Mouse (Mus musculus): Measurements from ENCODE around the gene Wdpcp.
"Not testable (repeated sequence)": the region's sequence is repeated elsewhere in the genome, so short reads cannot be mapped to it uniquely, and the experiment has no call there.

The Wdpcp gene

DNA sequence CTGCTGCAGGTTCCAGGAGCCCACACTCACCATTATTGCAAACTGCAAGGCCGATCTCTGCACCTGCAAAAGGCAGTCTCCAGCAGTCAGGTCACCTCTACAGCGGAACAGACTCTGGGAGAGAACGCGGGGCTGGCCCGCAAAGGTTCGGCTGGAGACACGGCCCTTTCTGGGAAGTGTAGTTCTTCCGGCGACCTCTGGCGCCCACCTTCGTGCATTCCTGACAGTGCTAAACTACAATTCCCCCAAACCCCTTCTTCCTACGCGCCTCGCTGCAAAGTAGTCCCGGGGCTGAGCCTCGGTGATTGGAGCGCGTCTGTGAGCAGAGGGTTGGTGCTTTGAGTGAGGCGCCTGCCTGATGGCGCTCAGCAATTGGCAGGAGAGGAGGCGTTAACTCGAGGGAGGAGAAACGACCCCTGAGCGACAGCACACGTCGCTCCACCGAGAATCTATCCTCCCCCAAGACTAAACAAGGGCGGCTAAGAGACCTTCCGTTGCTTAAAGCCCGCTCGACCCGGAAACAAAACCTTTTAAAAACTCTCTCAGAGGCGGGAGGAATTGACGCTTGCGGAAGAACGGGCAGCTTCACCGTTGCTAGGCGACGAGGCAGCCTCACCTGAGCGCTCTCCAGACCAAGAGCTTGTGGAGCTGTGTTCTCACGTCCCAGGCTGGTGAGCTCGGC, at the start of gene Wdpcp, which contains the start of gene Mdh1:
Gene Wdpcp, plus strand, starts transcription at position 536 of the 682 bp plus-strand sequence.
Gene Mdh1, minus strand, starts transcription at position 668 of the 682 bp plus-strand sequence.
- peak; percentile 99 for DNase-seq (ENCODE audit: low read depth, low spot score)

DNA sequence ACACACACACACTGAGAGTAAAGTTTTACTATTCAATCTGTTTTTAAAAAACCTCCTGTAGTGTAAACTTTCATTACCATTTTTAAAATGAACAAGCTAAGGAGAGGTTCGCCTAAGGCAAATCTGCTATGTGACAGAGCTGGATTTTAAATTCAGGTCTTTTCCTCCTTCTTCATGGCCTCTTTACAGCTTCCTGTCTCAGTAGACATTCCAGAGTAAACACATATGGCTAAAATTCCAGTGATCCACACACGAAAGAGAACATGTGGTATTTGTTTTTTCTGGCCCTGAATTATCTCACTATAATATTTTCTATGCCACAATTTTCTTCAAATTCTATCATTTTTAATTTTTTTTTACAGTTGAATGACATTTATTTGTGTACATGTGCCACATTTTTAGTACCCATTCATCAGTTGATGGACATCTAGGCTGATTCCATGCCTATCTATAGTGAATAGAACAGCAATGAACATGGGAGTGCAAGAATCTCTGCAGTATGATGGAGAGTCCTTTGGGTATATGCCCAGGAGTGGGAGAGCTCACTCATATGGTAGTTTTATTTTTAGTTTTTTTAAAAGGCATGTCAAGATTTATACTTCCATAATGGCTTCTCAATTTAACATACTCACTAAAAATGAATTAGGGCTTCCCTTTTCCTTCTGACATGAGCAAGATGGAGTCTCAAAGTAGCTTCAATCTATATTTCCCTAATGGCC, 43.2 kb upstream of the Wdpcp start:
- no peak for DNase-seq (ENCODE audit: low read depth, low spot score)

- DNase-seq (ENCODE audit: low read depth, low spot score) = not testable (repeated sequence)
Measured at GRCm38 (mm10) chr11:21530856-21531255, 41.2 kb upstream of the Wdpcp start.

- no peak for DNase-seq (ENCODE audit: low read depth, low spot score)
Measured at GRCm38 (mm10) chr11:21540072-21540471, 32.0 kb upstream of the Wdpcp start.

GRCm38 (mm10) chr11:21540622-21541021, 31.4 kb upstream of the Wdpcp start:
- no peak for DNase-seq (ENCODE audit: low read depth, low spot score)

- no peak for DNase-seq (ENCODE audit: low read depth, low spot score)
Measured at GRCm38 (mm10) chr11:21542731-21543130, 29.3 kb upstream of the Wdpcp start.

DNA sequence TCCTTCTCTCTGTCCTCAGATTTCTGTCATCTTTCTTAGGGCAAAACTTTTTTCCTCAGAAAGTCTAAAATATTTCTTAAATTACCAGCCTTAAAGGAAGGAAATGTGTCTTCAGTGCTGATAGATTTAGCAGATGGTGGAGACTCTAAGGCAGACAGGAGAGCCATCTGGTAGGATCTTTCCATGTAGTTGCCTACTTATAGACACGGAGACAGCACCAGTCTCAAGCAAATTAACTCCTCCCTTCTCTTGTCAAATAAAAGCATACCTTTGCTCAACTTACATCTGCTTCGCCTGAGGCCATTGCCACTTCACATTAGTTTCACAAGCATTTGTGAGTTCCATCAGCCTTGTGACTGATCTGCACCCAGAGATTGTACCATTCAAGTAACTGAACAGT, 27.0 kb upstream of the Wdpcp start:
- no peak for DNase-seq (ENCODE audit: low read depth, low spot score)

- no peak for DNase-seq (ENCODE audit: low read depth, low spot score)
Measured at GRCm38 (mm10) chr11:21545951-21546350, 26.1 kb upstream of the Wdpcp start.

DNA sequence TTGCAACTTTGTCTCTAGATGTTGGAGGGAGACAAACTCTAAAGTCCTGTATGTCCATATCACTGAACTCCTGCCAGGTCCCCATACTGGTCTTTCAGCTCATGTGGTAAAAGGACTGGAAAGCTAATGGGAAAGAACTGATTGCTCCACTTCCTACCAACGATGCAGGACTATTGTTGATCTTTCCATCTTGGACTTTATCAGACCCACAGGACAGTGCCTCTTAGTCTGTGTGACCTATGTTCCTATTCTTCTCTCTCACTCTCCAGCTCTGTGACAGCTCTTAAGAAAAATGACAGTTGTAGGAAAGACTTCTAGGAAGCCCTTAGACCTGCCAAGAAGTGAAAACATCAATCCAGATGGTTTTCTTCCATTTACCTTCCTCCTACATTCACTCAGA, 25.4 kb upstream of the Wdpcp start:
- DNase-seq (ENCODE audit: low read depth, low spot score) = no peak

GRCm38 (mm10) chr11:21547518-21547917, 24.5 kb upstream of the Wdpcp start:
- no peak for DNase-seq (ENCODE audit: low read depth, low spot score)

DNA sequence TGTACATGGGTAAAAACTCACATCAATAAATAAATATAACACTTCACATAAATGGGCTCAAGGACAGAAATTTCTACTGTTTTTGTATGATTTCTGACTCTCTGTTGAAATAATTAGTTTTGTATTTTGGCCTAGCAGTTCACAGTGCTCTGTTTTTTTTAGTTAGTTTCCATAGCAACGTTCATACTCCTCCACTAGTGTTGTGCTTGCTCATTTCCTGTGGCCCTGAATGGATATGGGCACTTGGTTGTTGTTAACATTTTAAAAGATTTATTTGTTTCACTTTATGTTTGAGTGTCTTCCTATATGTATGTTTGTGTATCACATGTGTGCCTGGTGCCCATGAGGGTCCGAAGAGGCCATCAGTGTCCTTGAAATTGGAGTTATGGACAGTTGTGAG, 23.0 kb upstream of the Wdpcp start:
- DNase-seq (ENCODE audit: low read depth, low spot score) = no peak

DNA sequence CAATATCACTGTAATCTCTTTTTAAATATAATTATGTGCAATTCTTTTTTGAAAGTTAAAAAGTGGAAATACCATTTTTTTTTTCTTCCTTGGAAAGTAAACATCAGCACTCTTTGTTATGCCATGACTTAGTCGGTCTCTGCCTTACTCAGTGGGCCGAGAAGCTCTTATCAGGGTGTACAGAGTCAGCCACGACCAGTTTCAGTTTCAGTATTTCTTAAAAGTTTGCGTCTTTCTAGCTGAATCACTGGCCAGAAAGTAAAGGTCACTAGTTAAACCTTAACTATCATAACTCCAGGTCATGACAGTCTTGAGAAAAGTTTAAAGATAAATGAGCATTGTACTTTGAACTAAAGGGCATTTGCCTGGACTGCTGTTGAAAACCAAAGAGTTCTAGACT, 22.3 kb upstream of the Wdpcp start:
- DNase-seq (ENCODE audit: low read depth, low spot score) = no peak

DNA sequence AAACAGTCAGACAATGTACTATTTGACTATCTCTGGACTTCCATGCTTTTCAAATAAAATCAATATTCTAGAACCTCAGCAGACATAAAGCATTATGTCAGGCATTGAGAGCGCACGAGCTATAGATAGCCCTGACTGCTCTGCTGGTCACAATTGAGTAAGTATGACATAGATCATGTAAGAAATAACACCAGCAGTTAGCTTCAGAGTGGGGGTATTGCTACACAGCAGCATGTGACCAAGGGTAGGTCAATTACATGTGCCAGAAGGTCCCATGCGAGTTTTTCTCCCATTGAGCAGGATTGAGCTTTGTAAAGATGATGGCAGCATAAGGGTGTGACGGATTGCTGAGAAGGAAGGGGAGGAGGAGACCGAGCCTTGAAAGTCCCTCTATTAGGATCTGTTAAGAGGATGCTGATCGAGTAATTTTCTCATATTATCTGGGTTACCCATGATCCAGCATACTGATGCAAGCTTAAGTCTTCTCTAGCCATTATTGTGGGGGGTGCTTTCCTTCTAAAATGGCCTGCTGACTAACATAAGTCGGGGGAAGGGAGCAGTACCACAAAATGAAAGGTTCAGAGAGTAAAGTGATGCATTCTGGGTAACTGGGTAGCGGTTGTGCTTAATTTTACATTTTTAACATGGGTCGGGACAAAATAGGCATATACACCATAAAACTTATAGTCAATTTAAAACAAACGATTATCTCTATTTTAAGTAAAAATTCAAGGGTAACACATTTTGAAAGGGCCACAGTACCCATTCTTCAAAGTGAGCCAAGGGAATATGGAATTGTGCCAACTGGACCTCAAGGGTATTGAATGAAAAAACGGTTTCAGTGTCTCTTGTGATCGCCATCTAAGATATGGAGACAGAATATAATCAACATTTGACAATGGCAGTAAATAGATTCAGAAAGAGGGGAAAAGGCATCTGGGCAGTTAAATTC, 21.5 kb upstream of the Wdpcp start:
- no peak for DNase-seq (ENCODE audit: low read depth, low spot score)

DNA sequence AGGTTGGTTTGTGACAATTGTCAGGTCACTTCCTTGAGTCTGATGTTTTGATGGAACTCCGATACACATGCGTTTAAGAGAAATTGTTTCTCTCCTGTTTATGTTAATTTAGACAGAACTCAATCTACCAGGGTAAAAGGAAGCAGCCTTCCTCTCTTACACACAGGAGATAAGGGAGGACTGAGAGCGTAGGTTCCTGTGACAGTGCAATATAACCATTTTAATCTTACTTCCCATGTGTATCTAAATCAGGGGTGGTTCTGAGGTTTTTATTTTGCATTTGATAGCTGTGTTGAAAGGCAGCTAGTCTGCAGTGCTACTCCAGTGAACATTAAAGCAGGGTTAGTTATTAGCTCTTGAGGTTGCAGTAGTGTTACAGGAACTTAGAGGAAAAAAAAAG, 20.0 kb upstream of the Wdpcp start:
- DNase-seq (ENCODE audit: low read depth, low spot score) = no peak

- DNase-seq (ENCODE audit: low read depth, low spot score) = no peak
Measured at GRCm38 (mm10) chr11:21559727-21560126, 12.3 kb upstream of the Wdpcp start.

- no peak for DNase-seq (ENCODE audit: low read depth, low spot score)
Measured at GRCm38 (mm10) chr11:21561347-21561746, 10.7 kb upstream of the Wdpcp start.

DNA sequence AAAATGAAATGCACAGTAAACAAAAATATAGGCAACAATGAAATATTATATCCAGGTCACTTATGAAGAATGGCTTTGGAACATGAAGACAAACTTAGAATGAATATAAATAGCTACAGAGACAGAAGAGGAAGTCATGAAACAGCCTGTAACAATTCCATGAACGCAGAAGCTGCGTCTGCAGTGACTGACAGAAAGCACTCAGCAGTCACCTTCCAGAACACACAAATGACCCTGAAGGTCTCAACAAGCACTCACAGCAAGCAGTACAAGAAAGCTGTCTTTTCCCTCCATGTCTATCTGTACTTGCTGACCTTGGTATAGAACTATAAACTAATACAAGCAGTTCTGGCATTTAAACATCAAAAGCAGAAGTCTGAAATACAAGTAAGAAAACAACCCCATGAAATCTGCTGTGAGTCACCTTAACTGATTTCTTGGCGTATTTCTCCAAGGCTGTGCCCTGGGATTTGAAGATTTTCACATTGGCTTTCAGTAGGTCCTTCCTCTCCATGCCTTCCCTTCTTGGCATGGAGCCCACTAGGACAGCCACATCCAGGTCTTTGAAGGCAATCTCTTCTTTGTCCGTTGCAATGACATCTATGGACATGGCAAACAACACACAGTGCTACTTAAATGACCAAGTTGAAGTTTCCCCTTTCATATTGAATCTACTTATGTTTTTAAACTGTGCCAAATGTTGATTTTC, 8.3 kb upstream of the Wdpcp start:
- no peak for DNase-seq (ENCODE audit: low read depth, low spot score)

DNA sequence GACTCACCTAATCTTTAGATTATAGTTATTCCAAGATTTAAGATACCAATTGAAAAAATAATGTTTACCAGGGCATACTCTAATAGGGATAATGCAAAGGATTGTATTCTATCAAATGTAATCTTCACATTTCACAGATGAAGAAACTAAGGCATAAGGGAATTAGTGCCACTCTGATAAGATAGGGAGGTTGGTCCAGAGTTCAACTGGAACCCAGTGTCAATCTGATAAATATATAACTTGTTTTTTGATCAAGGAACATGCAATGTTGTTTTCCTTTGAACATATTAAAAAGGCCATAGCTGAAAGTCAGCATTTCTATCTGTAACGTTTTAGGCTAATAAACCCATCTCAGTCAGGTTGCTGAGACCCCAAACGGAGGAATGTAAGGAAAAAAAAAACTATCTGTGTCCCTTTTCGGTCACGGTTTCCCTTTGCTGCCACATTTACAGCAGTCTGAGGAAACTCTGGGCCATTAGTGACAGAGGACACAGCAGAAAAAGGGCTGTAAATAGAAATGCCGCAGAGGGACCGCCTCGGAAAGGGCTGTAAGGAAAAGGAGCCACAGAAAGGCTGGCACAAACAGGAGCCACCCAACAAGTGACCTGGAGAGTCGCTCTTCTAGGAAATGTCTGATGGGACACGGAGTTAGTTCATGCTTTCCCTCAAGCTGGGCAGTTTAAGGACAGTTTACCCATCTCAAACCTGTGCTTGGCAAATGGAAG, 7.2 kb upstream of the Wdpcp start:
- DNase-seq (ENCODE audit: low read depth, low spot score) = no peak

GRCm38 (mm10) chr11:21566934-21567333, 5.1 kb upstream of the Wdpcp start:
- DNase-seq (ENCODE audit: low read depth, low spot score) = no peak

DNA sequence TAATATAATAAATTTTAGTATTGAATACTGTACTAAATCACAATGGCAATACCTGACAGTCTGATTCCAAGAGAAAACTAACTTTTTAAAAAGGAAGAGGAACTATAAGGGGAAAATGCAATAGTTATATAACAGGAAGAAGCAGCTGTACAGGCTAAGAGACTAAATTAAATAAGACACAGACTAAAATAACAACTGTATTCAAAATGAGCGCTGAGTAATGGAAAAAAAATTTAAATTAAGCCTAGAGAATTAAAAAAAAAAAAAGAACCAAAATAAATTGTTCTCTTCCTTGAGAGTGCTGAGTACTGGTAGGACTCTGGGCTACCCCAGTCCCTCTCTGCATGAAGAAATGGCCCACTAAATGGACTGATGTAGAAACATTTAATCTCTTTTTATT, 4.3 kb upstream of the Wdpcp start:
- no peak for DNase-seq (ENCODE audit: low read depth, low spot score)

- DNase-seq (ENCODE audit: low read depth, low spot score) = no peak
Measured at GRCm38 (mm10) chr11:21569002-21569401, 3.0 kb upstream of the Wdpcp start.

Data from ES-CJ7 (cell line).